Mouse (Mus musculus) forebrain, embryonic 10.5 days (tissue): ENCODE data around the gene Srpk1. TPM values are rescaled to one million over a fixed set of nuclear protein-coding genes. Genes with fewer than 3 reads are reported as not detected.
A peak's percentile ranks its signal among the peaks of the same experiment; 100 is the strongest.

Source experiments
- DNase-seq: peaks from one replicate; pipeline ENCODE4 v3.0.0-alpha.2; 2017; ENCODE audit warnings: low spot score; ENCODE audit errors: extremely low spot score
- H3K27ac ChIP-seq: fragments of 300-500 bp; sonication (generic); 2 replicates; pipeline ENCODE4 v1.5.1; 2016; ENCODE audit warnings: mild to moderate bottlenecking
- H3K27me3 ChIP-seq: fragments of 300-500 bp; sonication (generic); 2 replicates; pipeline ENCODE4 v1.6.1; 2016; ENCODE audit warnings: mild to moderate bottlenecking; ENCODE audit not compliant: poor library complexity, severe bottlenecking
- H3K36me3 ChIP-seq: fragments of 300-500 bp; sonication (generic); replicated peaks from 2 replicates; pipeline ENCODE4 v1.6.1; 2016; ENCODE audit warnings: mild to moderate bottlenecking, moderate library complexity
- H3K4me1 ChIP-seq: fragments of 300-500 bp; sonication (generic); 2 replicates; pipeline ENCODE4 v1.6.1; 2016
- H3K4me3 ChIP-seq: fragments of 300-500 bp; sonication (generic); 2 replicates; pipeline ENCODE4 v1.5.1; 2016; ENCODE audit warnings: mild to moderate bottlenecking, moderate library complexity
- H3K9me3 ChIP-seq: fragments of 300-500 bp; sonication (generic); 2 replicates; pipeline ENCODE4 v1.6.1; 2016; ENCODE audit warnings: mild to moderate bottlenecking, moderate library complexity
- WGBS: fragments of 180-500 bp; shearing (Covaris S2); methylation state at CpG from one replicate; pipeline ENCODE4 v1.1.7; 2016; 5-methylcytosine and 5-hydroxymethylcytosine counted together
- polyA plus RNA-seq: library from polyadenylated mRNA; unstranded; fragments of >200 nt; fragmentation: Nextera tagmentation; extraction: Ambion mirVana; gene quantifications from 2 replicates; pipeline ENCODE4 v1.2.1, GENCODE M21; 2016

Srpk1 gene
- 128 and 135 TPM in 2 replicates for polyA plus RNA-seq

DNA sequence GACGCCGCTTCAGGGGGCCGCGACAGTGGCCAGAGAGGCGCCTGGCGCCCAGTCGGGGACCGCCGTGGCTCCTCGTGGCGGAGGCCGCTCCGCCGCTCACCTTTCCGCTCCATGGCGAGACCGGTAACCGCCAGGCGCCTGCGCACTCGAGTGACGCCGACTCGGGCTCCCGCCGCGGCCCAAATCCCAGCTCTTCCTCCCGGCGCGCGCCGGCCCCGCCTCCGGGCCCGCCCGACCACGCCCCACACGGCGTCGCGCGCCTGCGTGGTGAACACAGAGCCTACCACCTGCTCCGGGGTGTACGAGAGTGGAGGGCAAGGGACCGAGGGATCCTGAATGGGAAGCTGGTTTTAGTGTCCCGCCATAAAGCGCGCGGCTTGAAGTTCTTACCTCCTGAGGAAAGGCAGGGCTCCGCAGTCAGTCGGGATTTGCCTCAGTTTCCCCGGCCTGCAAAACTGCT lies at the start of gene Srpk1:
Gene Srpk1, minus strand, starts transcription at position 410 of the 460 bp plus-strand sequence.
- peaks cover 38% of the 10 kb centered on the region for H3K4me1 ChIP-seq
- under 1% methylated on average over 53 of the region's 53 CpGs for WGBS
- H3K4me3 ChIP-seq: peak within 1 kb of the TSS; percentile 99
- H3K36me3 ChIP-seq: peaks cover 36% of the 10 kb centered on the region
- DNase-seq: peak; percentile 92
- H3K9me3 ChIP-seq: no peaks in the 10 kb centered on the region
- H3K27me3 ChIP-seq: no peaks in the 10 kb centered on the region
- peak within 1 kb of the TSS; percentile 98 for H3K27ac ChIP-seq

DNA sequence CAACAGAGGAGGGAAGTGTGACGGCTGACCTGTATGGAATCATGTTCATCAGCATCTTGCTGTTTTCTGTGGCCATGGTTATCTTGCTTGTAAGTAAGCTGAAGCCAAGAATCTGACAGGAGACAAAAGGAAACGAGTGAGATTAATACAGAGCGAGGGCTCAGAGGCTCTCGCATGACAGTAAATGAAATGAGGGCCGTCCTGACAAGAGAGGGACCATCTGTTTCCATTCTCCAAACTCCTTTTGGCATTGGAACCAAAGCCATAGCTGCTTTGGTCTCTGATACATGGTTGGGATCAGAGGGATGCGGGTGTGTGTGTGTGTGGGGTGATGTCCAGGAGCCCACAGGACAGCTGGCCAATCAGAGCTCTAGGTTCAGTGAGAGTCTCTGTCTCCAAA lies 37.1 kb upstream of the Srpk1 start:
- WGBS: 79% methylated on average over 6 of the region's 6 CpGs
- DNase-seq: no peak
- no peak overlapping the region for H3K27ac ChIP-seq

DNA sequence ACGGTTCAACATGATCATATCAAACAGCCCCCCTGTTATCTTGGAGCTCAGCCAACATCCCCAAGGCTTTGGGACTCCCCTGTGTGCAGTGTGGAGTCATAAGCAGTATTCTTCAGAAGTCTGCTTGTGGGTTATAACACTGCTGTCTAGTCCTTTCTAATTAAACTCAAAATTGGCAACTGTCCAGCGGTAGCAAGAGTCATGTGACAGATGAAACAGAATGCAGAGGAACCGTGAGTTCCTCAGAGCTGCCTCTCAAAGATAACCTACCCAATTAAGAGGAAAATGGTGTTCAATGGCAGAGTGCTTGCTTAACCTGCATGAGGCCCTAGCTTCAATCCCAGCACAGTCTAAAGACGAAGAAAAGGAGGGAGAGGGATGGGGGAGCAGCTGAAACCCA lies 35.4 kb upstream of the Srpk1 start:
- H3K4me3 ChIP-seq: no peak overlapping the region
- no peak for DNase-seq
- 67% methylated on average over 4 of the region's 4 CpGs for WGBS
- peaks cover 11% of the 10 kb centered on the region for H3K4me1 ChIP-seq
- H3K9me3 ChIP-seq: no peaks in the 10 kb centered on the region
- H3K27me3 ChIP-seq: no peaks in the 10 kb centered on the region
- H3K27ac ChIP-seq: peak overlapping the region; percentile 66; the same call in 1 of the 2 replicates
- no peaks in the 10 kb centered on the region for H3K36me3 ChIP-seq

More for the DNA sequence above, 37.1 kb upstream of the Srpk1 start:
- H3K4me1 ChIP-seq: peaks cover 11% of the 10 kb centered on the region
- no peaks in the 10 kb centered on the region for H3K27me3 ChIP-seq
- H3K9me3 ChIP-seq: no peaks in the 10 kb centered on the region
- no peaks in the 10 kb centered on the region for H3K36me3 ChIP-seq
- no peak overlapping the region for H3K4me3 ChIP-seq

DNA sequence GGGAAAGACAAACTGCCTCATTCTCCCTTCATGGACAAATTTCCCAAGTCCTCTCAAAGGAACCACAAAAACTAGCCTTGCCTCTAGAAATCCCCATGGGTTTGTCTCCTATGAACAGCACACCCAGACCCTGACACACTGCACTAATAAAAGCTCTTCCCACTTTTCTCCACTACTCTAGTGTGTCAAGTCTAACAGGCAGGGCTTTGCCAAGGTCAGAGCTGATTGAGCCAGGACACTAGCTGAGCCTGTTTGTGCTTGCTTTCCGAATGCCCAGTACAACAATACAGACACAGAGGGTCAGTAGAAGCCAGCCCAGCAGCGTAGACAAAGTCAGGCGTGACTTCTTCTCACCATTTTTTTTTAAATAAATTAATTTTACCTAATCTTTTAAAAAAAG lies 27.8 kb upstream of the Srpk1 start:
- 86% methylated on average over 3 of the region's 3 CpGs for WGBS
- Histone ChIP-seq H3K4me3 (no peak overlapping the region), H3K27ac (no peak overlapping the region), H3K36me3 (no peaks in the 10 kb centered on the region), H3K4me1 (no peaks in the 10 kb centered on the region), H3K9me3 (no peaks in the 10 kb centered on the region), H3K27me3 (no peaks in the 10 kb centered on the region)
- DNase-seq: no peak

DNA sequence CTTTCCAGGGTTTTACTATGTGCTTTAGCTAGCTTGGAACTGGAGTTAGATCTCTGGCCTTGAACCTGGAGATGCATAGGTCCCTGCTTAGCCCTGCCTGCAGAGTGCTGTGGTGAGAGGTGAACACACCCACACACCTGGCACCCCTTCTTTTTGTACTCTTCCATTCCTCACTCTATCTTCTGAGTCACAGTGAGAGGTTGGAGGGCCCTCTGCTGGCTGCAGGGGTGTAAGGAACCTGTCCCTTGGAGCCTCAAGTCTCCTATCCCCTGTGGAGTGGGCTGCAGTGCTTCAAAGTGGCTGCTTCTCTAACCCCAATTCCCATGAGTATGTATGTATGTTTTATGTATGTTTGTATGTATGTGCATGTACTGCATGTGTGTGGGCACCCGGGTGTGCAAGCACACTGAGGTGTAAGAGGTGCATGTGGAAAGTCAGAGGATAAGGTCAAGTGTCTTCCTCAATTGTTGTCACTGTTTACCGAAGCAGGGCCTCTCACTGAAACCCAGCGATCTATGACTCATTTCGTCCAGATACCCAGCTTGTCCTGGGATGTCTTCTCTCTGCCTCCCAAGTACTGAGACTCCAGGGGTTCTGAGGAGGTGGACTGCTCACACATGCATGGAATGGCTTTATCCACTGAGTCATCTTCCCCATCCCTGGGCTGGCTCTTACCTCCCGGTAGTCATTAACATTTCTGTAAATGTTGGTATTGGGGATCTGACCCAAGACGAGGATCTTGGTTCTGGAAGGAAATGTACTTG lies 26.3 kb upstream of the Srpk1 start:
- no peak overlapping the region for H3K27ac ChIP-seq
- no peak overlapping the region for H3K4me3 ChIP-seq
- H3K36me3 ChIP-seq: no peaks in the 10 kb centered on the region
- H3K27me3 ChIP-seq: no peaks in the 10 kb centered on the region
- 61% methylated on average over 6 of the region's 6 CpGs for WGBS
- no peaks in the 10 kb centered on the region for H3K4me1 ChIP-seq
- no peaks in the 10 kb centered on the region for H3K9me3 ChIP-seq
- DNase-seq: no peak

DNA sequence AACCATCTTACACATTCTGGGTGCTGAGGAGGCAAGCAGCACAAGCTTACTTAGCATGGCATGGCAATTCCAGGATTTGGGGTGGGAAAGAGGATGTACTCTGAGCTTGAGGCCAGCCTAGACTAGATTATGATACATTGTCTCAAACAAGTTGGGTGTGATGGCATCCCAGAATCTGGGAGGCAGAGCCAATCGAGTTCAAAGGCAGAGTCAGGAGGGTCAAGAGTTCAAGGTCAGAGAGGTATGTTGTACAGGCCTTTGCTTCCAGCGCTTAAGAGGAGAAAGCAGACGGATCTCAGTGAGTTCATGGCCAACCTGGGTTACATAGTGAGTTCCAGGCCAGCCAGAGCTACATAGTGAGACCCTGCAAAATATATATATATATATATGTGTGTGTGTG lies 23.7 kb upstream of the Srpk1 start:
- no peak for DNase-seq
- 69% methylated on average over 3 of the region's 3 CpGs for WGBS
- no peaks in the 10 kb centered on the region for H3K4me1 ChIP-seq
- H3K36me3 ChIP-seq: no peaks in the 10 kb centered on the region
- H3K9me3 ChIP-seq: no peaks in the 10 kb centered on the region
- no peak overlapping the region for H3K4me3 ChIP-seq
- H3K27ac ChIP-seq: no peak overlapping the region
- no peaks in the 10 kb centered on the region for H3K27me3 ChIP-seq

DNA sequence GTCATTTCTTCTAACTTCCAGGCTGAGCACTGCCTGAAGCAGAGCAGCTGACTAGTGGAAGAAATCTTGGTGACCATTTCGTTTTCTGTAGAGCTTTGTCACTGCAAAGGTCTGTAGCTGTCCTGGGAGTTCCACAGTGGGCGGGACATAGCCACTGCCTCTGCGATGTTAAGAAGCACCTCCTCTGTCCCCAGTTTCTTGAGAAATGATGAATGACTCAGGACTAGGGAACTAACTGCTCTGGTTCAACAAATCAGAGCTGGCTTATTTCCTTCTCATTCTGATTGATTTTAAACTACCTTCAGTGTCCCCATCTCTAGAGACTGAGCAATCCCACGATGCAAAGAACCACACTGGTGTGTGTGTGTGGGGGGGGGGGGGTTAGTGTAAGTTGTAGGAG lies 21.6 kb upstream of the Srpk1 start:
- 60% methylated on average over 4 of the region's 4 CpGs for WGBS
- no peaks in the 10 kb centered on the region for H3K9me3 ChIP-seq

DNA sequence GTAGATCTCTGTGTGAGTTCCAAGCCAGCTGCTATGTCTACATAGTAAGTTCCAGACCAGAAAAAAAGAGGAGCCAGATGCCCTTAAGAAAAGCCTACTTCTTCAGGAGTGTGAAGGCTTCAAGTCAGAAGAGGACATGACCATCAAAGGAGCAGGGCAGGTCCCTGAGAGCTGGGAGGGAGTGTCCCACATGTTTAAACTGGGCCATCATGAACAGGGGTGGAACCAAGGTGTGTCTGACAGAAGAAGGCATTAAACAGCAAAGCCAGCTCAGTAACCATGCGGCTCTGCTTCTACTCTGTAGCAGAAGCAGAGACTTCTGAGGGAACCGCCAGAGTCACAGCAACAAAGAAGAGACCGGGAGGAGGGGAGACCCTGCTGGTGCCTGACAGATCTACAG lies 21.2 kb upstream of the Srpk1 start:
- H3K9me3 ChIP-seq: no peaks in the 10 kb centered on the region
- WGBS: 51% methylated on average over 3 of the region's 3 CpGs
- H3K36me3 ChIP-seq: no peaks in the 10 kb centered on the region
- H3K27ac ChIP-seq: no peak overlapping the region
- no peak overlapping the region for H3K4me3 ChIP-seq
- H3K4me1 ChIP-seq: no peaks in the 10 kb centered on the region
- no peaks in the 10 kb centered on the region for H3K27me3 ChIP-seq
- DNase-seq: no peak

More for the DNA sequence above, 21.6 kb upstream of the Srpk1 start:
- Histone ChIP-seq H3K36me3 (no peaks in the 10 kb centered on the region), H3K27me3 (no peaks in the 10 kb centered on the region), H3K4me3 (no peak overlapping the region), H3K27ac (no peak overlapping the region), H3K4me1 (no peaks in the 10 kb centered on the region)
- no peak for DNase-seq

DNA sequence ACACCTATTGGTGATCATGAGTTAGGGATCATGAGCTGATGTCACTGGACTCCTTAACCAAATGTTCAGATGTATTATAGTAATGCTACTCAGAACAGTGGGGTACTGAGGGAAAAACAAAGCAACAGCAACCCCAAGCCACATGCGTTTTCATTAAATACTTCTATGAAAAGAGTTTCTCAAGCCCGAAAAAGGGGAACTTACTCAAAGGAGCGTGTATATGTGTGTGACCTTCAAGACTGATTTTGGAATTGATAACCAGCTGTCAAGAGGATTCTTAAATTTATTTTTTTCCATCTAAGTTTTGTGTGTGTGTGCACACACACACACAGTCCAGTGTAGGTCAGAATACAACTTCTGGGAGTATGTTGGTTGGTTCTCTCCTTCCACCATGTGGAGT lies 17.6 kb upstream of the Srpk1 start:
- no peaks in the 10 kb centered on the region for H3K36me3 ChIP-seq
- H3K4me3 ChIP-seq: no peak overlapping the region
- no peak for DNase-seq
- no peaks in the 10 kb centered on the region for H3K27me3 ChIP-seq
- H3K9me3 ChIP-seq: no peaks in the 10 kb centered on the region
- H3K4me1 ChIP-seq: no peaks in the 10 kb centered on the region
- H3K27ac ChIP-seq: no peak overlapping the region
- 91% methylated on average over 3 of the region's 3 CpGs for WGBS

DNA sequence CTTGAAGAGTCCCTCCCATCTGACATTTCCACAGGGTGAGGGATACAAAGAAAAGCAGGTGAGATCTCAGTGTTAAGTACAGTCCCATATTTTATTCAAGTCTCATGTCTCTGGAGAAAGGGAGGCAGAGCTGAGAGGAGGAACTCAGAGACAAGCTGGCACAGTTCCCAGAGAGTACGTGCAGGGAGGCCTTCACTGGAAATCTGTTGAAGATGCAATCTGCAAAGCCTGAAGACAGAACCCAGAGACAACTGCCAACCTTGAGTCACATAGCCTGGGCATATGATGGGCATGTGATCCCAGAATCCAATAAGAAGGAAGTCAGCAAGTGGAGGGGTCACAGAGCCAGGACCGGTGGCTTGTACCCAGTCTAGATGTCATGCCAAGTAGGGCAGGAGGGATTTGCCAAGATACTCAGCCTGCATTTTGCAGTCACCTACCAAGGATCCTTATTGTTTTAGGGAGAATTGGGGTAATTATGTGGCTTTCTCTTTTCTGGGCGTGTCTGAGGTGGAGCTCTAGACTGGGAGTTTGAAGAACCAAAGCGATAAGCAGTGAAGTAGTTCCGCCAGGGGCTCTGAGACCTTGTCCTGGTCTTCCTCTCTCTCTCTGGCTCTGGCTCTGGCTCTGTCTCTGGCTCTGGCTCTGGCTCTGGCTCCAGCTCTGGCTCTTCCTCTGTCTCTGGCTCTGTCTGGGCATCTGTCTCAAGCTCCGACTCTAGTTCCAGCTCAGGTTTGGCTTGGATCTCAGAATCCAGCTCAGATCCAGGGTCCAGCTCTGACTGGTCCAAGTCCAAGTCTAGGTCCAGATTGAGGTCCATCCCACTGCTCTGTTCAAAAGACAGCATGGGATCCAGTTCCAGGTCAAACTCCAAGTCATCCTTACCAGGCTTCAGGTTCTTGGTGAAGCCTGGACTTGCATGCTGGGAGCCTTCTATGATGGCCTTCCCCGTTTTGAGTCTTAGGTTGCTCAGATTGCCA lies 15.5 kb upstream of the Srpk1 start:
- Histone ChIP-seq H3K9me3 (no peaks in the 10 kb centered on the region), H3K4me3 (no peak overlapping the region), H3K4me1 (no peaks in the 10 kb centered on the region), H3K27ac (no peak overlapping the region), H3K27me3 (no peaks in the 10 kb centered on the region), H3K36me3 (no peaks in the 10 kb centered on the region)
- no peak for DNase-seq
- whole genome bisulfite sequencing: 92% methylated on average over 7 of the region's 7 CpGs

DNA sequence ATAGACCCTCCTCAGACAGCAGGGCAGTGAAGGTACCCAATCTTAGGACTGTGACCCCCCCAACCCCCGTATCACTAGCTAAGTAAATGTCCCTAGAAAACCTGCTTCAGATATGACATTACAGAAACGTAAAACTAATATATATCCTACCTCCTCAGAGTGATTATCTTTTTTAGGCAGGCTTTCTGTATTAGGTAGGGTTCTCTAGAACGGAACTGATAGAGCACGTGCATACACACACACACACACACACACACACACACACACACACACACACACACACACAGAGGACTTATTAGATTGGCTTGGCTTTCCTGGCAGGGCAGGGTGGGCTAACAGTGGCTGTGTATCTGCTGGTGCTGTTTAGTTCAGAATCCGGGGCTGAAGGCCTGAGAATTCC lies 13.3 kb upstream of the Srpk1 start:
- Histone ChIP-seq H3K27ac (no peak overlapping the region), H3K4me3 (no peak overlapping the region), H3K27me3 (no peaks in the 10 kb centered on the region), H3K9me3 (no peaks in the 10 kb centered on the region), H3K4me1 (no peaks in the 10 kb centered on the region), H3K36me3 (no peaks in the 10 kb centered on the region)
- WGBS: 83% methylated on average over 5 of the region's 5 CpGs
- DNase-seq: no peak

DNA sequence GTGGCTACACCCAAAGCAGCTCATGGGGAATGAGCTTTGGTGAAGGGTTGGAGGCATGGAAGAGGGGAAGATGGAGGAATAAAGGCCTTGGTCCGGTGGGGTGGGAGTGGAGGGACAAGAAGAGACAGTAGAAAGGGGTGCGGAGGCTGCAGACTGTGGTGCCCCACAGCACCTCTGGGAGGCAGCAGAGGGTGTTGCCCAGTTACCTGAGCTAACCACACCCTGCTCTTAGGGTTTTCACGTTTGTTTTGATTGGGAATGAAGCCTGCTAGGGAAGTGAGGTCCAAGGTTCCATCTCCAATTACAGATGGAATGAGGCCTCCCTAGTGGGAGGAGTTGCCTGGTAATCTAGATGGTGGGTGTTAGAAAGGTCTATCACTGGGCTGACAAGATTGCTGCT lies 6.6 kb upstream of the Srpk1 start:
- H3K27me3 ChIP-seq: no peaks in the 10 kb centered on the region
- H3K4me3 ChIP-seq: no peak overlapping the region
- H3K9me3 ChIP-seq: no peaks in the 10 kb centered on the region
- peaks cover 10% of the 10 kb centered on the region for H3K4me1 ChIP-seq
- no peaks in the 10 kb centered on the region for H3K36me3 ChIP-seq
- WGBS: 58% methylated on average over 3 of the region's 3 CpGs
- no peak for DNase-seq
- no peak overlapping the region for H3K27ac ChIP-seq
